15 mouse cellular contexts compared by ENCODE assay signal in the genomic region with DNA sequence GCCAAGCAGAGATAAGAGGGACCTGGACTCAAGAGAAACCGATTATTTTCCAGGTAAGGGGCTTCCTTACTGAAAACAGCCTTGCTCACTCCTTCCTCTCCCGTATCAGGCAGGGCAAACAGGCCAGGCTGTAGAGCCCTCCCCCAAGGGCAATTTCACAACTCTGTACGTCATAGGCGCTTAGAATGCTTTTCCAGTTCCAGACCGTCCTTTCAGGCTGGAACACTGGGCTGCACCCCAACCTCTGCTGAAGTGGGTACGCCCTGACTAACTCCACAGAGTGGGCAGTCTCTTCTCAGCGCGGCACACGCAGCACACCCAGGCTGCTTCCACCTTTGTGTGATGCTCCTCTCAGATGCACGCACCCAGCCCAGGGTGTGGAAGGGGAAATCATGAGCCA.
DNase-seq lines count a peak whose midpoint lies in the region; ATAC-seq and TF ChIP-seq lines count a peak whose summit lies in the region.
"Had no signal": no experiment of that assay in that cellular context is flagged by ENCODE, and none has a peak within 500 bp of the region (broad histone marks: within the 10 kb centered on the region; RNA-seq: fewer than 3 reads in every experiment).

No protein-coding gene starts in this region.

- H3K4me3 ChIP-seq in liver, adult 2 months (ENCODE audit: insufficient read depth, low read depth, low read length): 0 out of 2 replicates have a peak overlapping the region, but pooled peaks have one; percentile 9
- no peak overlapping the region for H3K4me3 ChIP-seq in liver, embryonic 12.5 days
- H3K4me3 ChIP-seq: embryonic facial prominence, embryonic 15.5 days; forebrain, embryonic 15.5 days; heart, embryonic 15.5 days; hindbrain, embryonic 15.5 days; midbrain, embryonic 12.5 days had no signal

- whole genome bisulfite sequencing in liver, adult 2 months: 31% methylated on average over 10 of the region's 10 CpGs
- WGBS in liver, embryonic 12.5 days (ENCODE audit: insufficient replicate concordance): 67% methylated on average over 10 of the region's 10 CpGs

- no peak for TF ChIP-seq CTCF in liver, adult 2 months (IDR thresholded peaks at IDR 0.05; ENCODE audit: low read depth, low read length)

- TF ChIP-seq POLR2A in liver, adult 2 months (IDR thresholded peaks at IDR 0.05; ENCODE audit: extremely low read depth, insufficient read depth, low read length): 0 out of 2 replicates have a peak, but pooled peaks have one; percentile 42

- H3K27ac ChIP-seq in liver, adult 2 months (replicated peaks; ENCODE audit: insufficient read depth, low read depth, low read length): peak overlapping the region; percentile 70
- no peak overlapping the region for H3K27ac ChIP-seq in liver, embryonic 12.5 days
- H3K27ac ChIP-seq: embryonic facial prominence, embryonic 15.5 days; forebrain, embryonic 15.5 days; heart, embryonic 15.5 days; hindbrain, embryonic 15.5 days; kidney, postnatal 0 days; midbrain, embryonic 12.5 days had no signal

- peak overlapping the region; percentile 24; the same call in 1 of the 2 replicates for H3K9ac ChIP-seq in liver, adult 2 months (ENCODE audit: low read depth, low read length)
- no peak overlapping the region for H3K9ac ChIP-seq in liver, embryonic 12.5 days
- H3K9ac ChIP-seq: embryonic facial prominence, embryonic 15.5 days; forebrain, embryonic 15.5 days; heart, embryonic 15.5 days; hindbrain, embryonic 15.5 days; midbrain, embryonic 12.5 days had no signal

- peaks cover 58% of the 10 kb centered on the region for H3K4me1 ChIP-seq in liver, adult 2 months (ENCODE audit: control insufficient read depth, insufficient read depth, low read length)
- H3K4me1 ChIP-seq in liver, embryonic 12.5 days: no peaks in the 10 kb centered on the region
- H3K4me1 ChIP-seq: embryonic facial prominence, embryonic 15.5 days; forebrain, embryonic 15.5 days; hindbrain, embryonic 15.5 days; midbrain, embryonic 12.5 days had no signal

- H3K4me2 ChIP-seq in liver, embryonic 12.5 days: no peak overlapping the region
- H3K4me2 ChIP-seq: embryonic facial prominence, embryonic 15.5 days; forebrain, embryonic 15.5 days; heart, embryonic 15.5 days; hindbrain, embryonic 15.5 days; midbrain, embryonic 12.5 days had no signal

- H3K9me3 ChIP-seq in liver, embryonic 12.5 days (replicated peaks): no peaks in the 10 kb centered on the region
- H3K9me3 ChIP-seq: embryonic facial prominence, embryonic 15.5 days; forebrain, embryonic 15.5 days; heart, embryonic 15.5 days; hindbrain, embryonic 15.5 days; midbrain, embryonic 12.5 days had no signal

- peaks cover 26% of the 10 kb centered on the region for H3K79me2 ChIP-seq in liver, adult 2 months (ENCODE audit: control insufficient read depth, insufficient read depth, low read length)

- DNase-seq in adrenal gland, postnatal 10 days: peak; percentile 46
- no peak for DNase-seq in adrenal gland, adult 8-10 months
- DNase-seq in liver, adult 2 months (ENCODE audit: extremely low read depth, low read depth, low spot score): peak; percentile 95
- DNase-seq in lung, postnatal 36 days: peak; percentile 87
- no peak for DNase-seq in retina, embryonic 14.5 days (ENCODE audit: low spot score)
- DNase-seq in right cerebral cortex, adult 18-20 months: no peak
- DNase-seq in cerebellum, adult 9-10 months: no peak
- DNase-seq: layer of hippocampus, postnatal 36 days had no signal

- no peaks in the 10 kb centered on the region for H3K27me3 ChIP-seq in liver, adult 2 months (ENCODE audit: control insufficient read depth, insufficient read depth, low read length)
- H3K27me3 ChIP-seq in liver, embryonic 12.5 days (replicated peaks): peaks cover 3% of the 10 kb centered on the region
- H3K27me3 ChIP-seq: forebrain, embryonic 15.5 days; heart, embryonic 15.5 days; hindbrain, embryonic 15.5 days; midbrain, embryonic 12.5 days had no signal

- peaks cover 5% of the 10 kb centered on the region; the same call in 1 of the 2 replicates for H3K36me3 ChIP-seq in liver, adult 2 months (ENCODE audit: control insufficient read depth, insufficient read depth, low read length)
- H3K36me3 ChIP-seq in liver, embryonic 12.5 days: no peaks in the 10 kb centered on the region
- H3K36me3 ChIP-seq: embryonic facial prominence, embryonic 15.5 days; forebrain, embryonic 15.5 days; heart, embryonic 15.5 days; hindbrain, embryonic 15.5 days; midbrain, embryonic 12.5 days had no signal

- no peak; the same call in 1 of the 2 replicates for ATAC-seq in liver, embryonic 12.5 days
- ATAC-seq: forebrain, embryonic 15.5 days had no signal

Comparison
In these comparisons a context has a peak if more than half of its experiments do, and no peak if none do; other contexts are left out.
1. DNase-seq: peak in adrenal gland, postnatal 10 days (single experiment), liver, adult 2 months (single experiment) and lung, postnatal 36 days (single experiment); none in adrenal gland, adult 8-10 months (single experiment), retina, embryonic 14.5 days (single experiment), right cerebral cortex, adult 18-20 months (single experiment) and cerebellum, adult 9-10 months (single experiment).